Mouse (Mus musculus): ENCODE results near the gene Map4k4.
A peak's percentile ranks its signal among the peaks of the same experiment; 100 is the strongest.

Map4k4 gene

GRCm38 (mm10) chr1:39936332-39936802 is 35.7 kb downstream of the Map4k4 start:
- DNase-seq (ENCODE audit: inconsistent ontology term) = peak; percentile 93

- peak; percentile 71 for DNase-seq (ENCODE audit: inconsistent ontology term)
Measured at GRCm38 (mm10) chr1:39936934-39937333, 36.2 kb downstream of the Map4k4 start.

- DNase-seq (ENCODE audit: inconsistent ontology term) = no peak
Measured at GRCm38 (mm10) chr1:39937609-39938008, 36.9 kb downstream of the Map4k4 start.

- DNase-seq (ENCODE audit: inconsistent ontology term) = no peak
Measured at GRCm38 (mm10) chr1:39939401-39939800, 38.7 kb downstream of the Map4k4 start.

GRCm38 (mm10) chr1:39940342-39940741 is 39.6 kb downstream of the Map4k4 start:
- no peak for DNase-seq (ENCODE audit: inconsistent ontology term)

- DNase-seq (ENCODE audit: inconsistent ontology term) = peak; percentile 70
Measured at GRCm38 (mm10) chr1:39941237-39942179, 40.8 kb downstream of the Map4k4 start.

GRCm38 (mm10) chr1:39942935-39943334 is 42.2 kb downstream of the Map4k4 start:
- DNase-seq (ENCODE audit: inconsistent ontology term) = no peak

- no peak for DNase-seq (ENCODE audit: inconsistent ontology term)
Measured at GRCm38 (mm10) chr1:39944306-39944971, 43.7 kb downstream of the Map4k4 start.

GRCm38 (mm10) chr1:39944972-39945323 is 44.2 kb downstream of the Map4k4 start:
- no peak for DNase-seq (ENCODE audit: inconsistent ontology term)

- DNase-seq (ENCODE audit: inconsistent ontology term) = no peak
Measured at GRCm38 (mm10) chr1:39946391-39946790, 45.7 kb downstream of the Map4k4 start.

- DNase-seq (ENCODE audit: inconsistent ontology term) = no peak
Measured at GRCm38 (mm10) chr1:39947179-39947578, 46.5 kb downstream of the Map4k4 start.

GRCm38 (mm10) chr1:39947701-39948359 is 47.1 kb downstream of the Map4k4 start:
- peak; percentile 81 for DNase-seq (ENCODE audit: inconsistent ontology term)

- DNase-seq (ENCODE audit: inconsistent ontology term) = no peak
Measured at GRCm38 (mm10) chr1:39949205-39949604, 48.5 kb downstream of the Map4k4 start.

GRCm38 (mm10) chr1:39949790-39950462 is 49.2 kb downstream of the Map4k4 start:
- DNase-seq (ENCODE audit: inconsistent ontology term) = no peak

- no peak for DNase-seq (ENCODE audit: inconsistent ontology term)
Measured at GRCm38 (mm10) chr1:39950590-39950989, 49.9 kb downstream of the Map4k4 start.

GRCm38 (mm10) chr1:39954652-39955051 is 53.9 kb downstream of the Map4k4 start:
- DNase-seq (ENCODE audit: inconsistent ontology term) = no peak

- no peak for DNase-seq (ENCODE audit: inconsistent ontology term)
Measured at GRCm38 (mm10) chr1:39956712-39957111, 56.0 kb downstream of the Map4k4 start.

- DNase-seq (ENCODE audit: inconsistent ontology term) = no peak
Measured at GRCm38 (mm10) chr1:39957981-39958380, 57.3 kb downstream of the Map4k4 start.

- no peak for DNase-seq (ENCODE audit: inconsistent ontology term)
Measured at GRCm38 (mm10) chr1:39960623-39961022, 59.9 kb downstream of the Map4k4 start.

- no peak for DNase-seq (ENCODE audit: inconsistent ontology term)
Measured at GRCm38 (mm10) chr1:39961113-39961512, 60.4 kb downstream of the Map4k4 start.

GRCm38 (mm10) chr1:39962321-39962720 is 61.6 kb downstream of the Map4k4 start:
- DNase-seq (ENCODE audit: inconsistent ontology term) = no peak

- DNase-seq (ENCODE audit: inconsistent ontology term) = no peak
Measured at GRCm38 (mm10) chr1:39962840-39963239, 62.1 kb downstream of the Map4k4 start.
